Mouse (Mus musculus) layer of hippocampus, postnatal 36 days (tissue): ENCODE measurements around the gene Prkar1b. TPM values are rescaled to one million over a fixed set of nuclear protein-coding genes. Genes with fewer than 3 reads are reported as not detected.

Source experiments
- DNase-seq, 2 experiments: peaks; one replicate each; pipeline ENCODE4 v3.0.0; 2022
- total RNA-seq, 2 experiments: library from RNA; stranded (reverse); gene quantifications; 2 replicates each; pipeline ENCODE4 v1.2.3; 2021

Prkar1b gene
- total RNA-seq, 2 experiments from 2014 or later, result 397 to 416 TPM

GRCm38 (mm10) chr5:139145726-139146125 lies 4.1 kb downstream of the Prkar1b start:
- no peak for DNase-seq

- no peak for DNase-seq
Observed at GRCm38 (mm10) chr5:139143890-139144289, 5.9 kb downstream of the Prkar1b start.

DNA sequence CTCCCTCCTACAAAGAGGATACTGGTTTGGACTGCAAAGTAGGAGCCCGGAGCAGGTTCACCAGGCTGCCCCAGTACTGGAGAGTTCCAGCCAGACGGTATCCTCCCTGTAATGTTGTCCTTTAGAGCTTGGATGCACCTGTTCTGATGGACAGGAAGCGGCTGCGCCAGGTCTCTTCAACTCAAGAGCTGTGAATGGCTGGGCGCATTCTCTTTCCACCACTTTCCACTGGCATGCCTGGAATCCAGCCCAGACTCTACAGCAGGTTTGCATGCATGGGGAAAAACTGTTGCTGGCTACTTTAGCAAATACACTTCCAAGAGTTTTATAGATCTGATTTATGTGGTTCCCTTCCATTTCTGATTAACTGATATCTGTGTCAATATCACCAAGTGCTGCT lies 8.5 kb downstream of the Prkar1b start:
- no peak for DNase-seq

DNA sequence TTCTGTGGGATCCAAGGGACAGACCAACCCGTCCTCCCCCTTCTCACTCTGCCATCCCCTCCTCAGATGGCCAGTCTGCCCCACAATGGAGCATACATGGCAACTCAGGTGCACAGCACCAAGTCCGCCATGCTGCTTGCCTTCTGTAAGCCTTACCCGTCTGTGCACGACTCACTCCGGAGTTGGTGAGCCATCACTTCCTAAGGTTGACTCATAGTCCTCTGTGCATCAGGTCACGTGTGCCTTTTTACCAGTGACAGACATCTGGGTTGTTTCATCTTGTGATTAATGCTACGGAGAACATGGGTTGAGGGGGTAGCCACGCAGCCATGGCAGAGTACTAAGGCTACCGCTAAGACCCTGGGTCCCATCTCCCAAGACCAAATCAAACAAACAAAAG lies 9.2 kb downstream of the Prkar1b start:
- no peak for DNase-seq

GRCm38 (mm10) chr5:139138926-139139472 lies 10.8 kb downstream of the Prkar1b start:
- DNase-seq, result no peak

DNA sequence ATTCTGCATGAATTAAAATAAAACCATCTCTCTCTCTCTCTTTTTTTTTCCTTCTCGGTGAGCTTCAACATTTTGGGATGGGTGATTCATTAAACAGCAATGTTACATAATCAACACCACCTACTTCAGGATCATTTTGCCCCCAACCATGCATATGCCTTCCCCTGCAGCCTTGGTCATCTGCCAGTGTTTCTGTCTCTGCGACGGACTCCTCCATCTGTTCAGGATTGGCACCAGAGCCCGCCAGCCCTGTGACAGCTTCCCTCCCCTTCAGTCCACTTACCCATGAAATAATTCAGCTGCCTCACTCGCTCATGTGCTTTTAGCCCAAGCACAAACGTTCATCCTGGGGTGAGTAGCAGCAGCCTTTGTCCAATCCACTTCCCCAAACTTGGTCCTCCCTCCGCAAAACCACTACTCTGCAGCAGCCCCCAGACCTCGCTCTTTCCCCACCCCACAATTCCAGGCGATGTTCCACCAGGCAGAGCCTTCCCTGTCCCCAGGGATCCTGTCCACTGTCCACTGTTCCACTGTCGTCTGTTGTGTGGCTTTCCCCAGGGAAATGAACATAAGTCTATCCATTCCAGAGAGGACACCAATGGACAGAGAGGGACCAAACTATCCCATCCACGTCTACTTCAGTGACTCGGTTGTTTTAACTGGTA lies 11.4 kb downstream of the Prkar1b start:
- DNase-seq, result peak; percentile 79

DNA sequence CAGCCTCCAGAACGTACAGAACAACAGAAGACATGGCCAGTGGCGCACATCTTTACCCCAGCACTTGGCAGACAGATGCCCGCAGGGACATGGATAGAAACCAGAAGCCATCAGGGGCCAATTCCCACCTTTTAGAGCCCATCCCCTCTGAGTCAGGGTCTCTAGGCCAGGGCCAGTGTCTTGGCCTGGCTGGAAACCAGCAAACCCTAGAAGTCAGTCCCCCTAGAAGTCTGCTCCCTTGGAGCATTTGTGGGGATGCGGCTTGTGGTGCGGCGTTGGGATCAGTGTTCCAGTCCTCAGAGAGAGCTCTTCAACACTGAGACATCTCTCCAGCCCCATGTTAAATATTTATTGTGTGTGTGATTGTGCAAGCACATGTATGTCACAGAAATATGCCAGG lies 12.6 kb downstream of the Prkar1b start:
- no peak for DNase-seq

DNA sequence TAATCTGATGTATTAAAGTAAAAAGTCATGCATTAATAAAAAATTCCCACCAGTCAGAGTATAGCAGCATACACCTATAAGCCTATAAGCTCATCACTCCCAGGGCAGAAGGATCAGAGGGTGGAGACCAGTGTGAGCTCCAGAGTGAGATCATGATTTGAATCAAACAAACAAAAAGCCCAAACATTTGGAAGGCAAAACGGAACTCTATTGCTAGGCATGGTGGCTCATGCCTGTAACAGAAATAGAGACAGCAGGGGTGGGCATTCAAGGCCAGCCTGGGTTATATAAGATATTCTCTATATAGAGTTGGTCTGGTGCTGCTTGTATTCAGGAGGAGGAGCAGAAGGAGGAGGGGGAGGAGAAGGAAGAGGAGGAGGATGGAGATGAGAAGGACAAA lies 13.5 kb downstream of the Prkar1b start:
- DNase-seq, result no peak

GRCm38 (mm10) chr5:139134501-139134900 lies 15.3 kb downstream of the Prkar1b start:
- DNase-seq, result no peak

GRCm38 (mm10) chr5:139130351-139130750 lies 19.4 kb downstream of the Prkar1b start:
- DNase-seq, result no peak

DNA sequence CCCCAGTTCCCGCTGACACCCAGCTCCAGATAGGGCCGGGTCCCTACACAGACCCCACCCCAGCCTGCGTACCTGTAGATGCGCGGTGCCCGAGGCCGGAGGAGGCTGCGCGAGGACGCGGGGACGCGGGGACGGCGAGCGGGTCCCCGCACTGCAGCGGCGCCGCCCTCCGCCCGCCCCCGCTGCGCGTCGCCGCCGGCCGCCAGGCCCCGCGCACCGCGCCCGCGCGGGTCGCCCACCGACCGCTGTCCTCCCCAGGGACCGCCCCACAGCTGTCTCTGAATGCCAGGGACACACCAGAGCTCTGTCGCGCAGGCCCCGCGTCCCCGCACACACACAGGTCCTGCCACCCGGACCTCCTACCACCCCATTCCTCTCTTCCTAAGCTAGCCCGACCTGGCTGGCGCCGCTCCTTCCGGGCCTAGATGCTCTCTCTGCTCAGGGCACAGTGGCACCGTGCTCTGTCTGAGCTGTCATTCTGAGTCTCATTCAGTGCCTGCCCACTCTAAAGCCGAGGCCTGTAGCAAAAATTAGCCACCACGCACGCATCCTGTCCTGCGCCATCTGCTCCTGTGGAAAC lies 20.1 kb downstream of the Prkar1b start:
- peak; percentile 49 to 51 for DNase-seq

- DNase-seq, result no peak
Observed at GRCm38 (mm10) chr5:139129078-139129477, 20.7 kb downstream of the Prkar1b start.

DNA sequence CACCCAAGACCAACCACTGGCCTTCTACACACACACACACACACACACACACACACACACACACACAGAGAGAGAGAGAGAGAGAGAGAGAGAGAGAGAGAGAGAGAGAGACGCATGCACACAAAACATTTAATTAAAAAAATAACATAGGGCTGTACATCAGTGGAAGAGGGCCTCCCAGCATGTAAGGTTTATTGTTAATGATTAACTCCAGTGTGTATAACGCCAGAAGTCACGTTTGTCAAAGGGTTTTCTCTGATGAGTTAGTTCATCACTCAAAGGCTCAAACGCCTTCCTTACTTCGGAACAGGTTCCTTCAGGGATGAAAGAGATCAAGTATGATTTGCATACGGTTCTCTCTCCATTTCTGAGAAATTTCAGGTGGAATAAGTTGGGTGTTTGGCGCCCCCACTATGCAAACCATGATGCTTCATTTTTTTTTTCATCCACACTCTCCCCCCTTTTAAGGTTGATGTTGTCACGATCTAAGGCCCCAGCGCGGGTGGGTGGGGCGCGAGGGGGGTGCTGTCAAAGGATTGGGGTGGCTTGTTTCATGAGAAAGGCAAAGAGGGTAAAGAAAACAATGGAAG lies 21.2 kb downstream of the Prkar1b start:
- DNase-seq, result no peak

DNA sequence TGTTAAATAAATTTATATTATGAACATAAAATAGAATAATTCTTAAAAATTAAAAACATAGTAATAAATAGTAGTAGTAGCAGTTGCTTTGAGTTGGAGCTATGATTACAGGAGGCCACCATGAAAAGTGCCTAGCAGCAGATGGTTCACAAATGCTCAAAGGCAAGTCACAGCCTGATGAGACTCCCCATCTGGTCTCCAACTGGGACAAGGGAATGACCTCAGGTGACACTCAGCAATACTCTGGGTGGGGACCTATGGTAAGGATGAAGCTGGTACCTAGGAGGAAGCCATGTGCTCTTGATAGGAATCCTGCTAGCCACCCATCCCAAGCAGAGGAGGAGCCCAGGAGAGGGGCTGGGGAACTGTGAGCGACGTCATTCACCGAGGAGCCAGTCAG lies 24.1 kb downstream of the Prkar1b start:
- DNase-seq, result no peak

DNA sequence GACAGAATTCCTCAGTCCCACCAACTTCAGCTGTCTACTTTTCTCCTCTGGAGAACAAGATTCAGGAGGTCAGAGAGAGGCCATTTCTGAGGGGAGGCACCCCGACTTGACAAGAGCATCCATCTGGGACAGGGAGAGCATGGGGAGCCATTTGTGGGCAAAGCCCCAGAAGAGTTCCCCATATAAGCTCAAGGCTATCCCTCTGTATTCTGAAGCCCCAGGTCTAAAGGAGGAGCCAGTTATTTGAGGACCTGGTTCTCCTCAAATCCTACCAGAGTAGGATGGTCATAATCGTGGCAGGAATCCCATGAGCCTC lies 30.9 kb downstream of the Prkar1b start:
- DNase-seq, result no peak

DNA sequence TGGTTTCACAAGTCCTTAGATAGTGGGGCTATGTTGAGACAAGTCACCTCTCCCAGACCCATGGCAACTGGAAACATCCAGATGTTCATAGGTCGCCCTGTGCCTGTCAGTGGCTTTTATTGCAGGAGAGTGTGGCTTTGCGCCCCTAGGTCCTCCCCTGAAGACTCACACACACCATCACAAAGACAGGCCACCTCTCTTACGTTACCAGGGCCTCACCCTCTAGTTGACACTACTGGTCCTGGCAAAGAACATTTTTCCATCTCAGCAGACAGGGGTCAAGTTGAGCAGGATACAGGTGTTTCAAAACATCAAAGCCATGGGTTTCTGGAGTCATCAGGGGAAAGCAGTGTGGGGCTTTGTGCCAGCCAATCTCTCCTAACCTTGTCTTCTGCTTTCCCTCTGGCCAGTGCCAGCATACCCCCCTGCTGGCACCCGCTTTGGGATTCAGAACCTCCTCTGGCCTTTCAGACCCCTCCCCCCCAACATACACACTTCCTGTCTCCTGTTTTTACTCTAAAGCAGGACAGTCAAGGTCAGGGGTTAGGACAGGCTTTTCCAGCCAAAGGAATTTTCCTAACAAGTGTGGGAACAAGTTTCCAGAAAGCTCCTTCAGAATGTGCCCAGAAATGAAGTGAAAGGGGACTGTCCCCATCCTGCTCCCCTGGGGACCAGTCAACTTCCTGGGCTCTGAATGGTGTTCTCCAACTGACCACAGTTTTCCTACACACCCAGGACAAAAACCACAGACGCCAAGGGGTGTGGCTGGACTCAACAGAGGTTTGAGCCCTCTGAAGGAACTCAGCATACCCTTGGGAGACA lies 31.5 kb downstream of the Prkar1b start:
- DNase-seq, result no peak

DNA sequence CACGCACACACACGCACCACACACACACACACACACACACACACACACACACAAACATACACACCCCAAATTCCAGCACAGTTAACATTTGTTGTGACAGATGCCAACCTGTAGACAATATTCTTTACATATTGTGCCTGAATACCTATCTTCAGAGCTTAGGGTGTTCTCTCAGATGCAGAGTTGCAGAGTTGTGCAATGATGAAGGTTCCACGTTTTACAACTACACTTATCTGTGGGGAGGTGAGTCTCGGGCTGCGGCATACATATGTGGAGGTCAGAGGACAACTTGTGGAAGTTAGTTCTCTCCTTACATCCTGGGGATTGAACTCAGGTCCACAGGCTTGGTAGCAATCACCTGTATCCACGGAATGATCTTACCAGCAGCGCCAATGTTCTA lies 34.3 kb downstream of the Prkar1b start:
- no peak for DNase-seq

- DNase-seq, result no peak
Observed at GRCm38 (mm10) chr5:139114876-139115275, 34.9 kb downstream of the Prkar1b start.

GRCm38 (mm10) chr5:139112418-139112817 lies 37.4 kb downstream of the Prkar1b start:
- no peak for DNase-seq

GRCm38 (mm10) chr5:139111991-139112390 lies 37.8 kb downstream of the Prkar1b start:
- DNase-seq, result no peak

DNA sequence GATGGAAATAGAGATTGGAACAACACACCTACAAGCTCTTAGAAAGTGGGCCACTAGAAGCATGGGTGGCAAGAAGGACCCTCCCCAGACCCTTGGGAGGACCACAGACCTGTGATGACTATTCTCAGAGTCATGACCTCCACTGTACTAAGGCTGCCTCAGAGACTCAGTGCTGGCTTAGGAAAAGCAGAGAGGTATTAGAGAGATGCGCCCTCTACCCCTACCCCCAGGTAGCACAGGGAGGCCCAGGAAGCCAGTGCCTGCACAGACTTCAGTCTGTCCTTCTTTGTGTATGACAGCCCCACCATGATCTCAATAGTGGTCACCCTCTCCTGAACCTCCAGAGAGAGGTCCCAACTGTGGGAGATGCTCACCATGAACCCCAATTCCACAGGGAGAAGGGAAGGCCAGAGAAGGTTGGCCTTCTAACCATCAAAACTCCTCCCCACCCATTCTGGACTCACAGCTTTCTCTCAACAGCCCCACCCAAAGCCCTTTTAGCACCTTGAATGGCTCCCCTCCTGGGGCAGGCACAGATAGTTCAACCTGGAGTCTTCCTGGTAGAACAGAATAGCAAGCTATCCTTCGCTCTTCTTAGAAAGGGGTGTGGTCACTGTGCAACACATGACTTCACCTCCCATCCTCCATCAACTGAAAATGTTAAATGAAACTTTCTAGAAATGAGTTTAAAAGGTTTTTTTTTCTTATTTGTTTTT lies 39.5 kb downstream of the Prkar1b start:
- no peak for DNase-seq

- no peak for DNase-seq
Observed at GRCm38 (mm10) chr5:139107815-139108214, 42.0 kb downstream of the Prkar1b start.

DNA sequence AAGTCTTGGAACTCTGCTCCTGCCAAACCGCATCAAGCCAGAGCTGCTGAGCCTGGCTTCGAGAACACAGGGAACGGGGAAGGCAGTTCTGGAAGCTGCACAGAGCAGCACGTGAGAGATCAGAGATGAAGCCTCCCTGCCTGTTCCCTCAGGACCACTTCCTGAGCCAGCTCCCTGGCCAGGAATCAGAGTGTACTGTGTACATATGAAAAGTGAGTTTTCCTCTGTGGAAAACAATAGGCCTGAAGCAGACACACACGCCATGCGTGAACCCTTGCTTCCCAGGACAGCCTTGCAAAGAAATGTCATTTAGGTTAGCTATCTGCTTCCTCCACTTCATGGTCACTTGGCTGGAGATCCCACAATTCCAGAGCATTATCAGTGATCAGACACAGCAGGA lies 48.0 kb downstream of the Prkar1b start:
- DNase-seq, result no peak
